Mouse (Mus musculus) adrenal gland, adult 18-20 months (tissue): ENCODE results near the gene Drd4. TPM values are rescaled to one million over a fixed set of nuclear protein-coding genes. Genes with fewer than 3 reads are reported as not detected.

Experiments used
- DNase-seq, 2 experiments: peaks; one replicate each; pipeline ENCODE4 v3.0.0; 2021 to 2022; ENCODE audit warnings: low spot score in 2 of 2
- total RNA-seq, 2 experiments: library from RNA; stranded (reverse); gene quantifications; 1 replicate in 1 of 2; 2 replicates in 1 of 2; pipeline ENCODE4 v1.2.3; 2021

The Drd4 gene
- total RNA-seq, 2 experiments from 2014 or later: 0.19 to 0.27 TPM

DNA sequence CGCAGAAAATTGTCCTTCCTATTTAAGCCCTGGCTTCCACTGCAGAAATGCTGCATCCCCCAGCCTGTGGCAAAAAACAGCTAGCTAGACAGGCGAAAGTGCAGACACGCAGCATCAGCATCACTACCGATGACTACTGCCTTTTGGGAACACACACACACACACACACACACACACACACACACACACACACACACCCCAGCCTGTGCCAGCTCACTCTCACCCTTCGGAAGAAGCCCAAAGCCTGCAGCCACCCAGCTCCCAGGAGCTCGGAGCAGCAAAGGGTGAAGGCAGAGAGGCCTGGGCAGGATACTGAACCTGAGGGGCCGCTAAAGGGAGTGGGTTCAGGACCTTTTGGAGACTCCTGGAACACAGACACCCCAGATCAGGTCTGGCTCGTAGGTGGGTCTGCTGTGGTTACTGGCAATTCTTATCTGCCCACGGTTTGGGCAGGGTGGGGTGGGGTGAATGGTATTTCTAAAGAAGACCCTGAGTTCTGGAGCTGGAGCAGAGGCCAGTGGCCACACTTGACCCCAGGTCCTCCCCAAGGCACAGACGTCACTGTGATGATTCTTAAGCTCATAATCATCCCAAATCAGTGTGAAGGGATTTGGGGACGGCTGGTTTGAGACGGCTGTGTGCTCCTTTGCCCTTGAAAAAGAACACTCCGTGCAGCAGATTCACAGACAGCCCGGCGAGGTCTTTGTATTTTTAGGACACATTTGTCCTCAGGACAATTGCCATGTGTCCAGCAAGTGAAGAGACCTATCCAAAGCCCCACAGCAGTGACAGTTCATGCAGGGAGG lies 980 bp downstream of the Drd4 start:
- no peak for DNase-seq

GRCm38 (mm10) chr7:141293852-141294471 lies 2.2 kb downstream of the Drd4 start:
- peak in 1 of 2 experiments; percentile 42 for DNase-seq

- no peak for DNase-seq
Measured at GRCm38 (mm10) chr7:141294479-141294878, 2.7 kb downstream of the Drd4 start.

GRCm38 (mm10) chr7:141297926-141298650 lies 6.3 kb downstream of the Drd4 start:
- no peak for DNase-seq

GRCm38 (mm10) chr7:141299175-141299574 lies 7.4 kb downstream of the Drd4 start:
- no peak for DNase-seq

GRCm38 (mm10) chr7:141301386-141301785 lies 9.6 kb downstream of the Drd4 start:
- no peak for DNase-seq

DNA sequence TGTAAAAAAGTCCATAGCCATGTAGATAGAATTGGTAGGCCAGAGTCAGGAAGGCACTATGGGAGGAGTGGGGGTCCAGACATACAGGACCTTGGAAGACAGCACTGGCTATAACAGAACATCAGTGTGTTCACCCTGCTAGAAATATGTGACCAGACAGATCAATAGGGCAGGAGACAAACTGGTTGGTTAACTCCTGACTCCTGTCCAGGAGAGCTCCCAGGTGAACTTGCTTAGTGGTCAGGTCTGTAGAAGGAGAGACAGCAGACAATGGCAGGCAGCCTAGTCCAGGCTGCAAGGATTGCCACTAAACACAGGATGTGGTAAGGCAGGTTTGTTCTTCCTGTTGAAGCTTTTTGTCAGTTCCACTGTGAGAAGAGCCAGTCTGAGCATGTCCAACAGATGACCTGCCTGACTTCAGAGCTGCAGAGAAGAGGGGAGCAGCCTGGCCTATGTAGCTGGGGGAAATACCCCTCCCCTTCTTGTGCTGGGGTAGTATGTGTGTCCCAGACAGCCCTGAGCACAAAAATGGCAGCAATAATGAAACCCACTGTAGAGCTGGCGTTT lies 11.0 kb downstream of the Drd4 start:
- no peak for DNase-seq

DNA sequence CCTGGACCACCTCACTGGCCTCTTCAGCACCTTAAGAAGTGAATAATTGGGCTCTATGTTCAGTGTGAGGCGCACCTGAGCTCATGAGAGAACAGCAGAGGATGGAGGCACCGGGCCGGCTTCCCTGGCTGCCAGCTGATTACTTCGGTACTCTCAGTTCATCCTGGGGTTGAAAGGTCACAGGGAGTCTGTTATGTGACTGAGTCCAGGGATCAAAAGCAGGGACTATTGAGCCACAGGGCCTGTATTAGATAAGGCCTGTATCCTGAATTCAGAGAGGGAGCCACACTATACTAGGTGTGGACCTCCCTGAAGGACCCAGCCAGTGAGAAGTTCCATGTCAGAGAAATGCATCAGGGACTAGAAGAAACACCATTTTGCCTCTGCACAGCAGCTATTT lies 12.7 kb downstream of the Drd4 start:
- DNase-seq: no peak

DNA sequence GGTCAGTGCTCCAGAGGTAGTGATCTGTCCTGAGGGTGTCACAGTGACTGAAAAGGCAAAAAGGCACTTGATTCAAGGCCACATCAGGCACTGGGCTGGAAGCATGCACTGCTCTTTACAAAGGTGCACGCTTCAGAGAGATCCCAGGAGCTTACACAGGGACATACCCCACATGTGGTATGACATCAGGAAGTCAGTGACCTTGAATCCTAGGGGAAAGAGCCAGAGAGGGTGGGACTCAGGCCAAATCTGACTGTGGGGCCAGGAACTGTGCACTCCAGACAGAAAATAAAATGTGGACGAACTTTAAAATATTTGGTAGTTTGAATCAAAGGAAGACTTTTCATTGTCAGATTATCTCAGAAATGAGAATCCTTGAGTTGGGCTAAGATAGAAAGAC lies 22.6 kb downstream of the Drd4 start:
- no peak for DNase-seq

- no peak for DNase-seq
Measured at GRCm38 (mm10) chr7:141315076-141315475, 23.3 kb downstream of the Drd4 start.

DNA sequence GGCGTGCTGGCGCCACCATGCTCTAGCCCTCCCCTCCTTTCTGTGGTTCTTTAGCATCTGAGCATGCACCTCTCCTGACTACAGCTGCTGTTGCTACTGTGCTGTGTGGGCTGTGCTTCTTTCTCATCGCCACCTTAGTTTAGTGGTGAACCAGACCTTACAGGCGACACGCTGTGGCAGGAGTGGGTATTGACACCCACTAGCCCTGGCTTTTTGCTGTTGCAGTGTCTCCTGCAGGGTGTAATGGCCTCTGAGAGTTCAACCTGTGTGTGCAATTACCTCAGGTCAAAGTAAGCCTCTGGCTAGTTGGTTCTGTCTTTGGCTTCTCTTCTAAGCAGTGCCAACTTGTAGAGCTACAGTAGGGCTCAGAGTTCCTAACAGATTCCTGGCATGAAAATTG lies 24.2 kb downstream of the Drd4 start:
- DNase-seq: no peak

DNA sequence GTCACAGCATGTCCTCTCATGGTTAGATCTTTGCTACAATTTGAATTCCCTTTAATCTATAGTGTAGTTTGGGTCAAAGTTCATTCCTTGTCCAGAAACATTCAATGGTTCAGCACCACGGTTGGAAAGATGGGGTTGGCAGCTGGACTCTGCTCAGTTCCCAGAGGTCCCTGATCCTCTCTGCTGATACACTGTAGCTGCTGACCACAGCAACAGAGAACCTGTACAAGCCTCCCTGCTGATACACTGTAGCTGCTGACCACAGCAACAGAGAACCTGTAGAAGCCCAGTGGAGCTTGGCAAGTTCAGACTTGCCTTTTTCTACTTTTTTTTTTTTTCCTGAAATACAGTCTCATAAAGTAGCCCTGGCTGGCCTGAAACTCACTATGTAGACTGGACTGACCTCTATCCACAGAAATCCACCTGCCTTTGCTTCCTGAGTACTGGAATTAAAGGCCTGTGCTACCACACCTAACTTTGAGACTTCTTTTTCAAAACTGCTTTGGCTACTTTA lies 25.9 kb downstream of the Drd4 start:
- no peak for DNase-seq

DNA sequence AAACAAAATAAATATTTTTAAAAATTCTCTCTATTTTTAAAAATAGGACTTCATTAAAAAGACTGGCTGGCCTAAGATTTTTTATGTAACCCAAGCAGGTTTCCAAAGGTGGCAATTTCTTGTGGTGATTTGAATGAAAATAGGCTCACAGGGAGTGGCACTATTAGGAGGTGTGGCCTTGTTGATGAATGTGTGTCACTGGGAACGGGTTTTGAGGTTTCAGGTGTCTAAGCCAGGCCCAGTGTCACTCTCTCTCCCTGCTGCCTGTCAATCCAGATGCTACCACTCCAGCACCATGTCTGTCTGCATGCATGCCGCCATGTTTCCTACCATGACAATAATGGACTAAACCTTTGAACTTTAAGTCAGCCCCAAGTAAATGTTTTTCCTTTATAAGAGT lies 27.6 kb downstream of the Drd4 start:
- DNase-seq: no peak

GRCm38 (mm10) chr7:141324686-141325085 lies 32.9 kb downstream of the Drd4 start:
- no peak for DNase-seq

DNA sequence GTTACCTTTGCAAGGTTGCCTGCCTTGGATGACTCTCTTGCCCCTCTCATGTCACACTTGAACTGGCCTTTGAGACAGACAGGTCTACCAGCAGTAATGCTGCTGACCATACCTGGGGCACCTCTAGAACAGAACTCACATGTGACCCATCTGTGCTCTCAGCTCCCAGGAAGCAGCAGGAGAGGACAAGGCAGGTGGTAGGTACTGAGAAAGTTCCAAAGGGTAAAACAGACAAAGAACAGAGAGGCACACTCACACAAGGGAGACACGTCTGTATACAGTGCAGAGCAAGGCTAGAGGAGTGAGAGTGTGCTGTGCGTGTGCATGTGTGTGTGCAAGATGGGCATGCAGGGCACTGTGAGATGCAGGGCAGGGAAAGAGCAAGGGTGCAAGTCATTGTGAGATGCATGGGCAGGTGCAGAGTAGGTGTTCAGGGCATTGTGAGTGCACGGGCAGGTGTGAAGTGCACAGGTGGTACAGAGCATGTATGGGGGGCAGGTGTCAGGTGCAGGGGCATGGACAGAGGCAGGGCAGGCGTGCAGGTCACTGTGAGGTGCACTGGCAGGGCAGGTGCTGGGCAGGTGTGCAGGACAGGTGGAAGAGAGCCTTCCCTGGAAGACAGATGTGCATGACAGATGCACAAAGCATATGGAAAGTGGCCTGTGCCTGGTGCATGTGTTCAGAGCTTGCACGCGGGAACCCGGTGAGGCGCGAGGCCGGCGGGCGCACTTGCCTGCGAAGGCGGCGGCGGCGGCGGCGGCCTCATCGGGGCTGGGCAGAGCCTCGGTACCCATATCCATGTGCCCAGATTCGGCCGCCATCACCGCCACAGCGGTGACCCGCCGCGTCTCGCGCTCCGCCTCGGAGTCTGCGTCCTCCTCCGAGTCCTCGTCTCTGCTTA lies 35.0 kb downstream of the Drd4 start:
- DNase-seq: peak in 1 of 2 experiments; percentile 53

DNA sequence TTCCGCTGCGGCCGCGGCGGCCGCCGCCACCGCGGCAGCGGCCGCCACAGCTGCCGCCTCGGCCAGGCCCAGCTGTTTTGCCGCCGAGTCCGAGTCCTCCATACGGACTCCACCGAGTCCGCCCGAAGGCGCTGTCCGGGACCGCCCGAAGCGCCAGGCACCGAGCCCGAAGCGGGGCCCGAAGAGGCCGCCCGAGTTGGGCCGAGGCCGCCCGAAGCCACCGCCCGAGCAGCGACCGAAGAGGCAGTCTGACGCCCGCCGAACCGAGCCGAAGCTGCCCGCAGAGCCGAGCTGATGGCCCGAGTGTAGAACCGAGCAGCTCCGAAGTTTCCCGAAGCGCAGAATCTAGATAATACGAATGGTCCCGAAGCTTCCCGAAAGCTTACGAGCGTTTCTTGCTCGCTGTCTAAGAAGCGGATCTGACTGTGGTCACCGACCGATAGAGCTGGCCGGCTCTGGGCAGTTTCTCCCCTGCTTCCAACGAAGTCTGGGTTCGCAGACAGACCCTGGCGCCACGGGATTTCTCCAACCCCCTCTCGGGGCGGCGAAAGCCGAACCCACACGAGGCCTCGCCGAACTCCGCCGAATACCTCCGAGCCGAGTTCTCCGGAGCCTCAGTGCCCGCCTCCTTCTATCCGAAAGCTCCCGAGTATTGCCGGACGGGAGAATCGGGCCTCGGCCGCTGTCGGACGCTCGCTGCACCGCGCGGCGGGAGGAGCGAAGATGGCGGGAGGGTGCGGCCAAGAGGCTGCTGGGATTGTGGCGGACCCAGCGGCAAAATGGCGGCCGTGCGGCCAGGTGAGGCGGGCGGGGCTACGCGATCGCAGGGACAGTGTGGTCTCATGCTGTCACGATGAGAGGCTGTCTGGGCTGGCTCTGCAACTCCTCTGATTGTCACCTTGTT lies 35.9 kb downstream of the Drd4 start, which contains the start of the genes Deaf1 and Tmem80:
TSS of gene Deaf1 (minus strand) at position 222 of the 904 bp plus-strand sequence.
TSS of gene Tmem80 (plus strand) at position 271 of the 904 bp plus-strand sequence.
- peak; percentile 97 to 98 for DNase-seq

DNA sequence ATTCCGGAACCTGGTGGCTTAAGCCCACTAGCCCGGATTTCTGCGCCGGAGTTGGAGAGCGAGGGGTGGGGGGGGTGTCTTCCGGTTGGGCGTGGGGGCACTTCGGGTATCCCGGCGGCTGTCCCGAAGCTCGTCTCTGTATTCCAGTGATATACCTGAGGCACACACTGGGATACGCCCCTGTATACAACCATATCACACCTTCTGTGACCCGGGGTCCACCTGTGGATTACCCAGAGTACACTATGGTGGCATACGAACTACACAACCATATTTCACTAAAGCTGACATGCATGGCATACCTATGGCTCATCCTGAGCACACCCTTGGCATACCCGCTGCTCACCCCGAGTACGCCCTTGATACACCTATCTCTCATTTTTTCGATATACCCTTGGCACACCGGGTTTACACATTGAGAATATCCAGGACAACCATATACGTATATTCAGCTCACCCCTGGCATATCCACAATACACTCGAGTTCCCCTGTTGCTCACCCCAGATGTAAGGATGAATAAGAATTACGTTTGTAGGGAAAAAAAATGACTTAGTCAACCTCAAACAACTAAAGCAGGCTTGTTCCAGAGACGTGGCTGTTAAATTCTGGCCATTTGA lies 36.7 kb downstream of the Drd4 start:
- DNase-seq: no peak

DNA sequence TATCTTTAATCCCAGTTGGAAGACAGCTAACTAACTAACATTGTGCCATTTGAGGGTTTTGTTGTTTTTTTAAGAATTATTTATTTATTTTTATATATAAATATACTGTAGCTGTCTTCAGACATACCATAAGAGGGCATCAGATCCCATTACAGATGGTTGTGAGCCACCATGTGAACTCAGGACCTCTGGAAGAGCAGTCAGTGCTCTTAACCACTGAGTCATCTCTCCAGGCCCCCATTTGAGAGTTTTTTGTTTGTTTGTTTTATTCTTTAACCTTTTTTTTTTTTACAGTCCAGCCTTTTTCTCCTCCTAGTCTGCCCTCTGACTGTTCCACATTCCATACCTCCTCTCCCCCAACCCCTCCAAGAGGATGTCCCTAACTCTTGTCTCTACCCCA lies 38.9 kb downstream of the Drd4 start:
- DNase-seq: no peak

DNA sequence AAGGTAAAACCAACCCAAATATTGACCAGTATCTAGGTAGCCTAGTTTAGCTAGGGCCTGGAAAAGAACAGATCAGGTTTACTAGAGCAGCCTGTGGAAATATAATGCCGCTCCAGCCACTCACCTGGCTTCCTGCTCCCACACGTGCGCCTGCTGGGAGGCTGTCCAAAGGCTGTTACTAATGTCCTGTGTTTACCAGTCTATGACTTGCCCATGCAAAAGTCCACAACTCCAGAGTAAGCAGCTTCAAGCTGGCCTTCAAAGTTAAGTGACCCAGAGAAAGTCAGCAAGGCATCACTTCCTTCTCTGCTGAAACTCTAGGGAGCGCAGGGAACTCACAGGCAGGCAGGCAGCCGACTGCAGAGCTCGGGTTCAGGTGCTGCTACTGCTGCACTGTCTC lies 40.2 kb downstream of the Drd4 start:
- no peak for DNase-seq
